Mouse (Mus musculus) testis, adult 2 months (tissue): Measurements from ENCODE around the gene P4hb.

Experiments used
- CTCF ChIP-seq: fragments of 200-500 bp; IDR thresholded peaks from 2 replicates; pipeline ENCODE4 v1.5.1; 2012; ENCODE audit warnings: low read depth, mild to moderate bottlenecking, inconsistent platforms, low read length, moderate library complexity; ENCODE audit not compliant: control insufficient read depth, insufficient read depth, insufficient replicate concordance
- POLR2A ChIP-seq: fragments of 200-500 bp; IDR thresholded peaks from 2 replicates; pipeline ENCODE4 v1.6.1; 2012; ENCODE audit warnings: low read depth, mild to moderate bottlenecking, inconsistent platforms, low read length, moderate library complexity; ENCODE audit not compliant: control insufficient read depth

DNA sequence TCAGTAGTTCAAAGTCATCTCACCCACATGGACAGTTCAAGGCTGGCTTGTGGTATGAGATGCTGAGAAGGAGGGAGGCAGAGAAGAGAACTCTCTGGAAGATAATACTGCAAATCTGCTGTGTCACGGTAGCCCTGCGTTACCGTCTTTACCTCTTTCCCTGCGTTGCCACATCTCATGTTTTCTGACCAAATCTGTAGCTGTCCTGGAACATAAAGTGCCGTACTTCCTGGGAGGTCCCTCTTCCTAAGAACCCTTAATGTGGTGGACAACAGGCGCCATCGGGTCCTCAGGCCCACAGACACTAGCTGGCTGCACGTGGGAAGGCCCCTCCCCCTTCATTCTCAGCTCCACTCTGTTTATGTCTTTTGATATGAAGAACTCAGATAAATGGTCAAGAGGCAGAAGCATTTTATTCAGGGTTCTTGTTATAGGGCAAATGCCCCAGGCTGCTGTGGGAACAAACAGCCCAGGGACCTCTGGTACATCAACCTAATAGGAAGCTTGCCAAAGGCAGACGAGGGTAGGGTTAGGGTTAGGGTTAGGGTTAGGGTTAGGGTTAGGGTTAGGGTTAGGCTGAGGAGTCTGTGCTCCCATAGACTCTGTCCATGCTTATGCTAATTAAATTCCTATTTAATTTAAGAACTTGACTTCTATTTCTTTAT is 45.2 kb downstream of the P4hb start:
- TF ChIP-seq CTCF, result no peak
- TF ChIP-seq POLR2A, result no peak
